Mouse (Mus musculus) induced T-regulatory cell, adult 2 months (primary cell): ENCODE data around the gene Ndufb7.
"Not testable (repeated sequence)": the region's sequence is repeated elsewhere in the genome, so short reads cannot be mapped to it uniquely, and the experiment has no call there.

Experiments
- DNase-seq: peaks from one replicate; pipeline ENCODE4 v3.0.0-alpha.2; 2012; ENCODE audit warnings: low read depth

Gene Ndufb7

DNA sequence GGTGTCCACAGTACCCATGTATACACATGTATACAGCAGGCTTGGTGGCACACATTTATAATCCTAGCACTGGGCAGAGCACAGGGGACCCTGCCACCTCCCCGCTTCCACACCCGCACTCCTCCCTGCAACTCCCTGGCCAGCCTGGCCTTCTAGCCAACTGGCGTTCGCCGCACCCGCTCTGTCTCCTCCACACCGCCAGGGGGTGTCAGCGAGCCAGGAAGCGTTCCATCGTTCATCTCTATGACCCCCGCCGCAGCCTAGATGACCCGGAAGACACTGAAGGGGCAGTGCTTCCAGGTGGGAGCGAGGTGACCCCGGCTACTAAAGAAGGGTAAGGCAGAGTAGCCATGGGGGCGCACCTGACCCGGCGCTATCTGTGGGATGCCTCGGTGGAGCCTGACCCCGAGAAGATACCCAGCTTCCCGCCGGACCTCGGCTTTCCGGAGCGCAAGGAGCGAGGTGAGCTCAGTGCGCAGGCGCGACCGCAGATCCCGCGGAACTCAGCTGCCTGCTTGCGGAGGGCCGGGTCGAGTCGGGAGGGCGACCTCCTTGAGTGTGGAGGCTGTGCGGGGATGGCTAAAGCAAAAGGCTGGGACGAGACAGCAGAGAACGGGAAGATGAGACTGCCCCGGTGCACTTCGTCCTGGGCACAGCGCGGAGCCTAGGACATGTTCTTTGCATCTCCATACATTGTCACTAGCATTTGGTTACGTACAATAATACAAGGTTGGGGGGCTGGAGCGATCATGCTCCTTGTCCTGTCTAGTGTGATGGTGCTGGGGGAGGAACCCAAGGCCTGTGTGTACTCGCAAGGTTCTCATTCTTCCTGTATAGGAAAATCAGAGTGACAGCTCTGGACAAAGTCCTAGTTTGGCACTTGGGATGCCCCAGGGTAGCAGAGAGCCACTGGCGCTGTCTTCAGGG is at the start of gene Ndufb7:
Gene Ndufb7 (plus strand): TSS at position 203 of the 927 bp plus-strand sequence.
- DNase-seq = peak; percentile 95

DNA sequence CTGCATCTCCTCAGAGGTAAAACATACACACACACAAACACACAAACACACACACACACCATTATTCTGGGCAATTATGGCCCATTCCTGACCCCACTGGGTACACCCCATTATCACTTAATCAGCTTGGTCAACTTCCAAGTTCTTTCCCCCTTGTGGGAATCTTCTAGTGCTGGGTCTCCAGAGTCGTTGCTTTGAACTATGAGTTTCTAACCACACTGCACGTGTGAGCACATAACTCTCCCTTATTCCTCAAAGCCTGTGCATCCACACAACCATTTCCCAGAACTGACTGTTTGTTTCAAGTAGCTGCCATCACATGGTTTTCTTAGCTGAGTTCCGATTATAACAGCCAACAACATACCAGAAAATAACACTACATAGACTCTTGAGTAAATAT is 46.0 kb upstream of the Ndufb7 start:
- DNase-seq = no peak

DNA sequence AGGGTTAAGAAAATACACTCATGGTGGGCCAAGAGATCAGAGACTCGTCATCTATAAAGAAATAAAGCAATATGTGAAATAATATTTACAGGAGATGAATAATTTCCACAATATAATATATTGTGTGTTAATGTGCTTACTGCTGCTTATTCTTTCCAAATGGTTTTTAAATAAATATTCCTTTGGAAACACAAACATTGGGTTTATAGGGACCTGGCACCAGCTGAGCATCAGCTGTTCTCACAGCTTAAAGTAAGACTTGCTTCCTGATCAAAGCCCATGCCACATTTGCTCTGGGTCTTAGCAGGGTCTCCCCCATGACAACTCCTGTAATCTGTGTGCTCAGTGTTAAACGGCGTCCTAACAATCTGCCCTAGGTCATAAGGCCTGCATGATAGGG is 45.6 kb upstream of the Ndufb7 start:
- DNase-seq = not testable (repeated sequence)

DNA sequence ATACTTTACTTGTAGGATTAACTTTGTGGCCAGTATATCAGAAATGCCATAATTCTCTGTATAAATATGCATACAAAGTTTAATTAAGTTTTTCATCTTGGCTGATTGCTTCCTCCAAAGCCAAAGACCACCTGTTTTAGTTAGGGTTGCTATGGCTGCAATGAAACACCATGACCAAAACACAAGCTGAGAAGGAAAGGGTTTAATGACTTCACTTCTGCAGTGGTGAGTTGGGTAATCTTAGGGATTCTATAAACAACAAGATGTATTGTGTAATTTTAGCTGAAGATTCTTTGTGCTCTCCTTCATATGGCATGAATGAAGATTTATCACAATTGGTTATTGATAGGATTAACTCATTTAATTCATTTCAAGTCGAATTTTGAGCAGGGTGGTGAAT is 45.2 kb upstream of the Ndufb7 start:
- no peak for DNase-seq

DNA sequence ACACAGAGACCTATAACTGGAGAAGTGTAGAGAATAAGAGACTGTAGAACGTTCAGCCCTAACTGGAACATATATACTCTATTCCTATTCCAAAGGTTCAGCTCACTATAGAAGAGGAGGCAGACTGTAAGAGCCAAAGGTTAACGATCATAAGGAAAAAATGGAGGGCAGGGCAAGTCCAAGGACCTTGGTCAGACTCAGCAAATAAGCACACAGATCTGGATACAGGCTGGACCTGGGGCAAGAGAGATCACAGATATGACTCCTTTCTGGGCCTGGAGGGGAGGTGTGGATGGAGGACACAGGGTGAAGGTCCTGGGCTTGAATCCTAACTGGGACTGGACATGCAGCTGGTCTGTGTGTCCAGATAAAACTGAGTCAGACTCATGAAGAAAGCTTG is 31.7 kb upstream of the Ndufb7 start:
- no peak for DNase-seq

DNA sequence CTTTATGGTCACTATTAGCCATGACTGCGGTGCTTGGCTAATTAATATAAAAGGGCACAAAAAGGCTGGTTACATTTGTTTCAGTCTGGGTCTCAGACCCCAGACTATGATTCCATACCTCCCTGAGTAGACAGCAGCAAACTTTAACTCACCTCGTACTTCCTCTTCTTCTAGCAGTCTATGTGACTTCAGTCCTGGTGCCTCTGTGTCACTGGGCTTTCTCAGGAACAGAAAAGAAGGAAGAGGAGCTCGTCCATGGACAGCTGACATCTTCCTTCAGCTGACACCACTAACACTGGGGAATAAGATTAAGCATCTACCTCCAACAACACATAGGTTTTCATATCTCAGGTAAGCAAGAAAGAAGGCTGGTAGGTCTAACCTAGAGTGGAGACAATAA is 30.7 kb upstream of the Ndufb7 start, which contains the start of gene Olfr370:
Gene Olfr370 (plus strand): TSS at position 45 of the 400 bp plus-strand sequence.
- DNase-seq = no peak

DNA sequence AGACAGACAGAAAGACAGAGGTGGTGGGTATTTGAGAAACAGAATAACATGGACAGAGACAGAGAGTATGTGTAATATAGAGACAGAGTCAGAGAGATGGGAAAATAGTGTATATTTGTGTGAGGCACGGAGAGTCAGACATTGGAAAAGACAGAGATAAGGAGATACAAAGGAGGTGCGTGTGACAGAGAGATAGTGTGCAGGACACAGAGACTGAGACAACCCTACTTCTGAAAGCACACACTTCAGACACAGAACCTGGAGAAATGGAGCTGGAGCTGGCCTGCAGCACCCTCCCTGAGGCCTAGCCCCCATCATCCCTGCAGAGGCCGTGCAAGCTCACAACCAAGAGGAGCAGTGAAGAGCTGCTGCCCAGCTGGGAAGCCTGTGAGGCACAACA is 3.8 kb upstream of the Ndufb7 start:
- DNase-seq = no peak

DNA sequence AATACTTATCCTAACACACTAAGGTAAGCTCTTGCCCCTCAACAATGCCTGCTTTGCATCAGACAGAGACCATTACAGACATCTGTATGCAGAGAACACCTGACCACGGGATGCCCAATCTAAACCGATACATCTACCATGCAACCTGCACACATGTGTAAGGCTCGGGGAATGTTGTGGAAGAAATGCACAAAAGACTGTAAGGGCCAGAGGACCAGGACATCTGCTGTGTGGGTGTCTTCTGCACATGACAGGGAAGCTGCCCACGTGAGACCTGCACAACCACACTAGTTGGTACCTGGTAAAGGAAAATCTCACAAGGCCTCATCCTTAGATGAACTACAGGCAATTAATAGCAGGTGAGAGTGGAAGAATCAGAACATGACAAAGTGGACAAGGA is 3.2 kb upstream of the Ndufb7 start:
- no peak for DNase-seq

DNA sequence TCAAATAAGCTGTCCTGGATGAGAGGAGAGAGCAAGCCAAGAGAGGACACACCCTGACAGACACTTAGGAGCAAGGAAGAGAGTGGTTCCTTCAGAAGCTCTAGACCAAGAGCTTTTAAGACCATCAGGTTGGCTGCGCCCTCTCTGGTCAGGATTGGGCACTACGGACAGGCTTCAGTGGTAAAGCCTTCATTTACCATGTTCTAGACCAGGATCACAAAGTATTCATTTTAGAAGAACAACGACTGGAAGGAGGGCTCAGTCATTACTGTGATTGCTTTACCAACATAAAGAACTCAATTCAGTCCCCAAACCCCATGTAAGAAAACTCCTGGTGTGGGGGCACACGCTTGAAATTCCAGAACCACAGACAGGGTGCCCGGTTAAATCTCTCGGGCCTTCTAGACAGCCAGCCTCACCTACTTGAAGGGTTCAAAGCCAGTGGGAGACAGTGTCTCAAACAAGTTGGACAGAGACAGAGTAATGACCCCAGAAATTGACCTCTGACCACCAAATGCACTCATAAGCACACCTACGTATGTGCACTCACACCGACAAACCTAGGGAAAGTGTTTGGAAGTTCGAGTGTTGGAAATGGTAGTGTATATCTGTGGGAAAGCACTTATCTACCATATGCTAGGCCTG is 618 bp upstream of the Ndufb7 start:
- DNase-seq = peak; percentile 71

DNA sequence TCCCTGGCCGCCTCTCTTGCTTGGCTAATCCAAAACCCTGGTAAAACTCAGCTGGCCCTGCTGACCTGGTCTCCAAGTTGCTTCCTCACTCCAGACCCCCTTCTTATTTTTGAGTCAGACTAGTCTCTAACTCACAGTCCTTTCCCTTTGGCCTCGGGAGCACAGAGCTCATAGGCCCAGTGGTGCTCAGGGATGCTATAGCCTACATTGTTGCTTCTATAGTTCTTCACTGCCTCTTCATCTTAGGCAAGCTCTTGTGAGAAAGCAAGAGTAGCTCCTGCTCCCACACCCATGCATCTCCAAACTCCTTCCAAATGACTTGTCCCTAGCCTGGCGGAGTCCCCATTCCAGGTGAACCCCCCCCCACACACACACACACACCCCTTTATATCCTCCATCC is 1.2 kb downstream of the Ndufb7 start:
- no peak for DNase-seq

DNA sequence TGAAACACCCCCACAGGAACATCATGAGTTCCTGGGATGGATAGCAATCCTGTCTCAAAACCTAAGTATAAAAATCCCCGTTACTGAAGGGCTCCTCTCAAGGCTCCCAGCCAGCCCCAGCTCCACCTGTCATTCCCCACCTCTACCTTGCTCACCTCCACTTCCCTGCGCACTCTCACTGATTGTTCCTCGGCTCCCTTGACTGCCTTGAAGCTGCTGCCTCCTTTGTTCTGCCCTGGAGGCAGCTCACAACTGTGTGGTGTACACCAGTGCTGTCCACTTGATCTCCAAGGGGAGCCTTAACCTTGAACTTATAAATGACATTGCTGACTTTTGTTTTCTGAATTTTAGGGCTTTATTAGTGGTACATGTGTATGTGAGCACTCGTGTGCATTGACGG is 1.7 kb downstream of the Ndufb7 start:
- no peak for DNase-seq

DNA sequence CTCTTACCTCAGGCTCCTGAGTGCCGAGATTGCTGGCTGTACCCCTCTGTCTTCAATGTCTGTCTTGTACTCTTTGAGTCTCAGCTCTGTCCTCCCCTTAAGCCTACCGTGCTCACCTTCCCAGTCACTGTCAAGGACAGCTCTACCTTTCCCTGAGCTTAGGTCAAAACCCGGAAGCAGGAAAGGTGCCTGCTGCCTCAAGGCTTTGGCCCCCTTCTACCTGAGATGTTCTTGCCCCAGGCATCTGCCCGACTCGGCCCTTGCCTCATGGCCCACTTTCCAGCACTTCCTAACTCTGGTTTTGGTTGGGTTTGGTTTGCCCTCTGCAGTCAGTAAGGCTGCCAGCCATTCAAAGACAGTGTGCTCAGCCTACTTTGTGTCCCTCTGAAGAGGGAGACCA is 2.3 kb downstream of the Ndufb7 start:
- no peak for DNase-seq

DNA sequence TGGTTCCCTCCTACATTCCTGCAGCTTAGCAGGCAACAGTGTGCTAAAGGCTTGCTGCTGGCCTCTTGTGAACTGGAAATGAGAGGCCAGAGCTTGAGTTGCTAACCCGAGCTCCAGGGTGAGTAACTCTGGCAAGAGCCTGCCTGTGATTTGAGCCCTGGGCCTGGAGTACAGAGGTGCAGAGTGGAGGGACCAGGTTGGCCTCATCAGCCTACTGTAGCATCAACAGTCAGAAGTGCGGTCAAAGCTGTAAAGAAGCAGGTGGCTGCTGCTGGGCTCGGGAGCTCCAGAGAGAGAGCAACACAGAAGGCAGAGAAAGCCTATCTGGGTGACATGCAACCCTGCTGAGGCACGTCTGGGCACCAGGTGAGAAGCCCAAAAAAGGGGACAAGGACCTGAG is 2.7 kb downstream of the Ndufb7 start:
- DNase-seq = no peak

DNA sequence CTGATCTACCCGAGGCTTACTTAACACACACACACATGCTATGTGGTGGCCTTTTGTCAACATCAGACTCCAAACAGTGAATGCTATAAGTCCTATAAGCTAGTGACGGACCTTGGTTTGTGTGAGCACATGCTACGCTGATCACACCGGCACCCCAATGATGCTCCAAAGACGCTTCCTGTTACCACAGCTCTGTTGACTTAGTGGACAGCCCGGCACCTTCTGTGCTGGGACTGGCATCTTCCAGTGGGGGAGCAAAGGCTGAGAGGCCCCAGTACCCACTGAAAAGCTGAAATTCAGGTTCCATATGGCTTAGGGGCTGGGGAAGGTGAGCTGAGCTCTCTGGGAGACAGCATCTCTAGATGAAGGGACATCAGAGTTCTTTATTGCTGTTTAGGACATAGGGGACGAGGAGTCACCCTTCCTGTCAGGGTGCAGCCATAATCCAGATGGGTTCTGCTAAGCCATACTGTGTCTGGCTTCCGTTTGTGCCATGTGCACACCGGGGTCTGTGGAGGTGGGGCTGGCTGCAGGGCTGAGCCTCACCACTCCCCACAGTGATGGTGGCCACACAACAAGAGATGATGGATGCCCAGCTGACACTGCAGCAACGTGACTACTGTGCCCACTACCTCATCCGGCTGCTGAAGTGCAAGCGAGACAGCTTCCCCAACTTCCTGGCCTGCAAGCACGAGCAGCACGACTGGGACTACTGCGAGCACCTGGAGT is 4.0 kb downstream of the Ndufb7 start:
- no peak for DNase-seq

DNA sequence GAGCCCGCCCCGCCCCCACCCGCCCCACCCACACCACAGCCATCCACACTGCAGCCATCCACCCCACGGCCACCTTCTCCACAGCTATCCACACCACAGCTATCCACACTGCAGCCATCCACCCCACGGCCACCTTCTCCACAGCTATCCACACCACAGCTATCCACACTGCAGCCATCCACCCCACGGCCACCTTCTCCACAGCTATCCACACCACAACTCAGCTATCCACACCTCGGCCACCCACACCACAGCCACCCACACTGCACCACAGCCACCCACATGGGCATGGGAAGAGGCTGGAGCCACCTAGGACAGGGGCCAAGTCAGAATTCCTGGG is 4.5 kb downstream of the Ndufb7 start:
- not testable (repeated sequence) for DNase-seq

DNA sequence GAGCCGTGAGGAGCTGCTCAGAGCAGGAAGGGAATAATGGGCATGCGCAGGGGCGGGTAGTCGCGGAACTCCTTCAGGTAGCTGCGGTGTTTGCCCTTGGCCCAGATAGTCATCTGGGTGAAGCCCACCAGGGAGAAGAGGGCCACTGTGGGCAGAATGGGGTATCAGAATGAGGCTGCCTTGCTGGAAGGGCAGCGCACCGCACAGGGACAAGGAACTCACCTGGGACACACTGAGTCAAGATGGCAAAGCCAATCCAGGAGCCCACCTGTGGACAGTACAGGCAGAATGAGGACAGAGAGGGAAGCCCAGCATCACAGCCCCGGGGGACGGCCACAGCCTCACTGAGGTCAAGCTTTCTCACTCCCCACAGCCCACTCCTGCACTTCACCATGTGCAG is 5.3 kb downstream of the Ndufb7 start:
- DNase-seq = no peak

DNA sequence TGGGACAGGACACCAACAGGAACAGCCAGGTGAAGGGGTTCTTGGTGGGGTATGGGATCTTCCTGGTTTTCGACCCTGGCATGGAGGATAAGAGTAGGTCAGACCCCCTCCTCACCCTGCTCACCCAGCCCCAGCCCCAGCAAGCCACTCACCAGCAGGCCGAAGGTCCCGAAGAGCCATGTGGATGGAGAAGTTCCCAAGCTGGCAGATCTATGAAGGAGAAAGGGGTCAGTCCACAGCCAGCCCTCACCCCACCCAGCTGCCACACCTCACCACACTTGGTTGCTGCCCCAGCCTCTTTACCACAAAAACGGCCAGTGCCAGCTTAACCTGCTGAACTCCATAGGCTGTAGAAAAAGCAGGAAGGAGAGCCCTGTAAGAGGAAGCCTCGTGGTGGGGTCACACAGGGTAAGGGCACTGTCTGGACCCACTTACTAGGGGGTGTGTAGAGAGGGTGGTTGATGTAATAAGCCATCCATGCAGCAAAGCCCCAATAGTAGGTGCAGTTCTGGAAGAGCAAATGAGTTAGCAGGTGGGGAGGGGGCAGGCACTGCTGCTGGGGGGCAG is 5.9 kb downstream of the Ndufb7 start:
- DNase-seq = no peak

DNA sequence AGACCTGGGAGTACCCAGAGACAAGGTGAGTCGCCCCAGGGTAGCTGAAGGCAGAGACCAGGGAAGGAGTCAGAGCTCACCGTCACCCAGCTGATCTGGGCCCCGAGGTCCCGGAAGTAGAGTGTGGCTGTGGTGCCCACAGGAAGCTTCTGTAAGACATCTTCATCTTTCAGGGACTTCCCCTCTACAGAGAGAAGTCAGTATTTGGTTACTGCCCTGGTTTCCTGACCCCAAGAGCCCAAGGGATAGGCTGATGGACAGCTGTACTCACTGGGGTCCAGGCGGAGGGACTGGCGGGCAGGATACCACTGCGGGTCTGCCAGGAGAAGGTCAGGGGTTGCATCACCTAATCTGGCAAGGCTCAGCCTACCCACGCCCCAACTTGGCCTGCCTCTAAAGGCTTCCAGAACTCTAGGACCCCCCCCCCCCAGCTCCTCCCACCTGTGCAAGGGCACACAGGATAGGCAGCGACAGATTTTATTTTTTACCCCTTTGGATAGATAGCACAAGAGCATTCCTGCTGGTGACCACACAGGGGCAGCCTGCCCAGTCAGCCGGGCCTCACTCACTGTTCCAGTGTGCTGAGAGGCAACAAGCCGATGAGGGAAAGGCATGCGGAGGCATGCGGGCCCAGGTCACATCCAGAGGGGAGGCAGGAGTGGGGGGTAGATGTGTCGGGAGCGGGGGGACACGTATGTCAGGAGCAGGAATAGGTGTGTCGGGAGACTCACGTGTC is 6.8 kb downstream of the Ndufb7 start:
- peak; percentile 89 for DNase-seq

DNA sequence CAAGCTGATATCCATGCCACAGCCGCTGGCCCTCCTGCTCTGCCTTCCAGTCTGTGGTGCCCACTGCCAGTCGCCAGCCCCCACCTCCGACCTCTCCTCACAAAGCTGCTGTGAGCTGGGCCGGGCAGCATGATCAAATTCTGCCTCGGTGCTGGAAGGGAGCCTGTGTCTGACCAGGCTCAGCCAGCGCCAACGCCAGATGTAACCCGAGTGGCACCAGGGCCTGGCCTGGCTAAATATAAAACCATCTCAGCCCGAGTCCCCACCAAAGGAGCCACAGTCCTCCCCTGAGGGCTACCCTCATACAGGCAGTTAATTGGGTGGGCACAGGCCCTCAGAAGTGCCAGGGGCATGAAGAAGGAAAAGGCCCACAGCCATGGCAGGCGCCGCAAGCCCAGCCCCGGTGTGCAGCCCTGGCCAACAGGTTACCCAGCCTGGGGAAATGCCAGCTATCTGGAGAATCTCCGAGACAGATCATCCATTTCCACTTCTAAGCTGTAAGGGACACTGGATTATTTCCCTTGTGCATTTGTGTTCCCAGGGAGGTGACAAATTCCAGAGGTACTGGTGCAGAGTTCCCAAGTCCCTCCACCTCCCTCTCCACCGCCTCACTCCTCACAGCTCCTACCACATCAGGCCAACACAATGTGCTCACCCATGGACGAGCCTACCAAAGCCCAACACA is 8.3 kb downstream of the Ndufb7 start:
- DNase-seq = no peak

DNA sequence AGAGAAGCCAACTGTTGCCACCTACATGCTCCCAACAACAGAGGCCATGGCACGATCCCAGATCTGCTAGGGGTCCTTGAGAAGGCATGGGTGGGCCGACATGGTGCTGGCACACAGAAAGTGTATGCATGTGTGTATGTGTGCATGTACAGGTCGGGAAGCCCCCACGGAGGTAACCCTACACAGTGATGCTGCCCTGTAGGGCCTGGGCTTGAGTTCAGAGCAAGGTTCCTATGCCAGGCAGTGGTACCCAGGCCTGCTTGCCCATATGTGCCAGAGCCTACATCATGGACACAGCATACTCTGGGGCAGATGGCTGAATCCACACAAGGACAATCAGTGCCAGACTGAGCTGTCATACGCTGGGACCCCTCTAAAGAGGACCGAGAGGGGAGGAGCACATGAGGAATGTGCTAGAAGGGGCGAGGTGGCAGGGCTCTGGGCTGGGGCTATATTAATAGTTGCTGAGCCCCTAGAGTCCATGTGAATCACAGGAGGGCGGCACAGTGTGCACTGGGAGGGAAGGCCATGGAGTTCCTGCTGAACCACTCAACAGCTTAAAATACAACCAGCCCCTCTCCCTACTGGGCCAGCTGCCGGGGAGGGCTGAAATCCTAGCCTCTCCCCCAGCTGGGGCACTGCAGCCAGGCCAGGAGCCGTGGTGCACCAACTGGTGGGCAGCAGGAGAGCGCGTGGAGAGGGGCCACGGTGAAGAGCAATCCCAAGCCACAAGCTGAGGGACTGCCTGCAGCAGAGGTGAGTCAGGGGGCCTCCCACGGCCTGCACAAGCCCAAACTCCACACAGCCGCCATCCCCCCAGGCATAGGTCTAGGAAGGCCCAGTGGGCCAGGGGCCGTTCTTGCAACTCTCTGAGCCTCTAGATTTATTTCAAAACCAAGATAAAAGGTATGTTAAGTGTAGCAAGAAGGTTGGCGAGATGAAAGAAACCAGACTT is 9.4 kb downstream of the Ndufb7 start:
- DNase-seq = no peak
